Mouse (Mus musculus): ENCODE results near the gene Espl1.

The Espl1 gene

DNA sequence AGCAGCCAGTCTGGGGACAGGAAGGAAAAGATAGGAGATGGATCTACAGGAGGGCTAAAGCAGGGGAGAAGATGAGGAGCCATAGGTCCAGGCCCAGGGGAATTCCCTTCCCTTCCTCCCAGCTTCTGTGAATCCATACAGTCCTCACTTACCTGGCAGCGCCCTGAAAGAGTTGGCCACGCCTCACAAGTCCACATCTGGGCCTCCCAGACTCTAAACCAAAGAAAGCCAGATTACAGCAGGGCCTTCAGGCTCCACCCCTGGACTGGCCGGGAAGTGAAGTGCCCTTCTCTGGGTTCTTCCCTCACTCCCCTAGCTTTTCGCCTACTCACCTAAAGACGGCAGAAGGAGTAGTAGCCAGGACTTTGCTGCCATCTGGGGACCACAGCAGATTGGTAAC, 43.5 kb downstream of the Espl1 start:
- no peak for DNase-seq

- peak; percentile 63 for DNase-seq
Measured at GRCm38 (mm10) chr15:102341580-102341979, 45.5 kb downstream of the Espl1 start.

- no peak for DNase-seq
Measured at GRCm38 (mm10) chr15:102344490-102344889, 48.4 kb downstream of the Espl1 start.

GRCm38 (mm10) chr15:102346444-102346843, 50.4 kb downstream of the Espl1 start:
- DNase-seq: no peak

- peak; percentile 98 for DNase-seq
Measured at GRCm38 (mm10) chr15:102350138-102350941, 54.3 kb downstream of the Espl1 start, which contains the start of gene Aaas. Aaas (minus strand) TSS chr15:102350771.

GRCm38 (mm10) chr15:102350942-102351291, 54.9 kb downstream of the Espl1 start:
- DNase-seq: no peak

DNA sequence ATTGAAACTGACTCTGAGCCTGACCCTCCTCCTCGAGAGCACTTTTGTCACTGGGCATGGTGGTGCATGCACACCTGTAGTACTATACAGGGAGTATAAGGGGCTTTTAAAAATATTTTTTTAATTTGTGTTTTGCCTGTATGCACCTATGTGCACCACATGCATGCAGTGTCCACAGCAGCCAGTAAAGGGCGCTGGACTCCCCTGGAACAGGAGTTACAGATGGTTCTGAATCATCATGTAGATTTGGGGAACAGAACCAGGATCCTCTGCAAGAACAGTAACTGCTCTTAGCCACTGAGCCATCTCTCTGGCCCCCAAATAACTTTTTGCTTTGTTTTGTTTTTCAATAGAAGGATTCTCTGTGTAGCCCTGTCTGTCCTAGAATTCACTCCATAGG, 56.1 kb downstream of the Espl1 start:
- no peak for DNase-seq

DNA sequence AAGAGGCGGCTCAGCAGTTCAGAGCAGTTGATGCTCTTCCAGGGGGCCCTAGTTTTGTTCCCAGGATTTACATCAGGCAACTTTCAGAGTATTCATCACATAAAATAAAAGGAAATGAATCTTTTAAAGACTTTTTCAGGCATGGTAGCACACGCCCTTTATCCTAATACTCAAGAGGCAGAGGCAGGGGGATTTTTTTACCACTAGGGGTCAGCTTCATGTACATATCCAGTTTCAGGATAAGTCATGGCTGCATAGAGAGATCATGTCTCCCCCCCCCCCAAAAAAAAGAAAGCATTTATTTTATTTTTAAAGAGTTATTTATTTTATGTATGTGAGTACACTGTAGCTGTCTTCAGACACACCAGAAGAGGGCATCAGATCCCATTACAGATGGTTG, 57.9 kb downstream of the Espl1 start:
- no peak for DNase-seq

DNA sequence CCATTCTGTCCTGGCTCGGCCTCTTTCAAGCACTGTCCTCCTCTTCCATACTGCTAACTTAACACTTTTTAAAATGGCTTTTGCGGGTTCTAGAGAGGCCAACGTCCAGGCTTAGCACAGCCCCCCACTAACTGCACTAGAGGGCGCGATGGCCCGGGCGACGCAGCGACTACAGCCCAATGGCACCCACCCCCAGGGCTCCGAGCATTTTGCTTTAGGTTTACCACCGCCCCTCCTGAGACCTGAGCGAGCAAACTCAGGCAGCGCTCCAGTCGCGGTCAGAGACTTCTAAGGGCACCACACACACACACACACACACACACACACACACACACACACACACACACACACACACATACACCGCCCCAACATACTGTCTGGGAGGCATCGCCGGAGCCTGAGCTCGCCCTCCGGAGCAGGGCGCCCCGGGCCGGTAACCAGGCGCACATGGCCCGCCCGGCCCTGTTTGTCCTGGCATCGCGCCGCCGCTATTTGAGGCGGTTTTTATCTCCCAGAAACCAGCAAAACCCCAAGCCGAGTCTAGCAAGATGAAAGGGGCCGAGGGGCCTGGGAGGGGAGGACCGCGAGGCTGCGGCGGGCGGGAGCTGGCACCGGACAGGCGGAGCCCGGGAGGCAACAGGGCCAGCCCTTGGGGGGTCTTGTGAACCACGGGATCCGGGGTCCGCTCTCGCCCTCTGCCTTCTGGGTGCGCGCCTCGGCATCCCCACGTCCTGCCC, 59.2 kb downstream of the Espl1 start:
- peak; percentile 87 for DNase-seq

GRCm38 (mm10) chr15:102355871-102356441, 59.9 kb downstream of the Espl1 start:
- peak; percentile 92 for DNase-seq

- DNase-seq: no peak
Measured at GRCm38 (mm10) chr15:102356501-102357325, 60.6 kb downstream of the Espl1 start.

DNA sequence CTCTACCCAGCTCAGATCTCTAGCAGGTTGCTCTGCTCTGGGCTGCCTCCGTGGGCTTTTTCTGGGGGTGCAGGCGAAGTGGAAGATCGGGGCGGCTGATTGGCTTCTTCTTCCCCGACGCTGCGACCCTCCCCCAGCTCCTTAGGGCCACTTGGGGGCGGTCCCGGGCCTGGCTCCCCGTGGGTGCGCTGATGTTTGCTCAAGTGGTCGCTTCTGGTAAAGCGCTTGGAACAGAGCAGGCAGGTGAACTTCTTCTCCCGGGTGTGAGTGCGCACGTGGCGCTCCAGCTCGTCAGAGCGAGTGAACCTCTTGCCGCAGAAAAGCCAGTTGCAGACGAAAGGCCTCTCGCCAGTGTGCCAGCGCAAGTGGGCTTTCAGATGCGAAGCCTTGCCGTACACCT, 62.1 kb downstream of the Espl1 start:
- peak; percentile 69 for DNase-seq

DNA sequence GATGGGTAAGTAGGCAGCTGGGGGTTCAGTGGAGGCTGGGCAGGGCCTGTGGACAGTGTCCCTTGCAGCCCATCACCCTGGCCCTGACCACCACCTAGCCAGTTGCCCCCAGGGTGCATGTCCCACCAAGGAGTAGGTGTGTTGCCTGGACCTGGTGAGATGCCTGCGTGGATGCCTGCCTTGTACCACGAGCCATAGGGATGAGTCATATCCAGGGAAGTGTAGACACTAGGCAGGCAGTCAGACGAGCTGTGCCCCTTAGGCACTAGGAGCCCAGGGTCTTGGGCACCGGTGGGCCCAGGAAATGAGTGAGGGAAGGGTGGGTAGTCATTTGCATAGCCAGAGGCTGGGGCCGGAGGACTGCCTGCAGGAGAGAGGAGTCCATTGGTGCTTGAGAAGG, 62.8 kb downstream of the Espl1 start:
- DNase-seq: no peak

DNA sequence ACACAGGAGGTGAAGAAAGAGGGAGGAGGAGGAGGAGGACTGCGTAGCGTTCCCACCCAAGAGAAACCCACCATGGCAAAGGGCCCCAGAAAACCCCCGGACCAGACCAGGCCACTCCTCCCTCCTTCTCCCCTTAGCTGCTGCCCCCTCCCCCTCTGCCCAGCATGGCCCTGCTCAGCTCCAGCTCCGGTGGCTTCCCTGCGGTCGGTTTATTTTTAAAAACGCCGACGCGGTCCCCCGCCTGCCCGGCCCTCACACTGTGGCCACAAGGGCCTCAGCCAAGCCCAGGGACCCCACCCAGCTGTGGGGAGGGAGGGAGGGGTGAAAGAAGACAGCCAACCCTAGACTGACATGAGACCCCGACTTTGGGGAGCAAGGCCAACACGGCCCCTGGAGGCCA, 66.6 kb downstream of the Espl1 start:
- peak; percentile 14 for DNase-seq

GRCm38 (mm10) chr15:102364678-102365077, 68.6 kb downstream of the Espl1 start:
- DNase-seq: no peak

DNA sequence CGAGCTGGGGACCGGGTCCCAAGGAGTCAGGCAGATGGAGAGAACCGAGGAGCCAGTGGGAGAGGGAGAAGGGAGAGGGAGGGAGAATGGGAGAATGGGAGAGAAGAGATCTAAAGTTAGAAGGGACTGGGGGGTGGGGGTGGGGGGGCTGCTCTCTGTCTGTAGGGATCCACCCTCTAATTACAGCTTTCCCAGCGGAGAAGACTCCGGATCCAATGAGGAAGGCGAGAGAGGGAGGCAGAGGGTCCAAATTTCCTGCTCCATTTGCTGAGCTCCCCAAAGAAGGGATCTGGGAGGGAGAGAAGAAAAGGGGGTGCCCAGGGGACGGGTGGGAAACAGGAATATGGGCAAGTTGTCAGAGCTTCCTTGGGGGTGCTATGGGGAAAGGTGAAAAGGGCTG, 70.2 kb downstream of the Espl1 start:
- DNase-seq: no peak

DNA sequence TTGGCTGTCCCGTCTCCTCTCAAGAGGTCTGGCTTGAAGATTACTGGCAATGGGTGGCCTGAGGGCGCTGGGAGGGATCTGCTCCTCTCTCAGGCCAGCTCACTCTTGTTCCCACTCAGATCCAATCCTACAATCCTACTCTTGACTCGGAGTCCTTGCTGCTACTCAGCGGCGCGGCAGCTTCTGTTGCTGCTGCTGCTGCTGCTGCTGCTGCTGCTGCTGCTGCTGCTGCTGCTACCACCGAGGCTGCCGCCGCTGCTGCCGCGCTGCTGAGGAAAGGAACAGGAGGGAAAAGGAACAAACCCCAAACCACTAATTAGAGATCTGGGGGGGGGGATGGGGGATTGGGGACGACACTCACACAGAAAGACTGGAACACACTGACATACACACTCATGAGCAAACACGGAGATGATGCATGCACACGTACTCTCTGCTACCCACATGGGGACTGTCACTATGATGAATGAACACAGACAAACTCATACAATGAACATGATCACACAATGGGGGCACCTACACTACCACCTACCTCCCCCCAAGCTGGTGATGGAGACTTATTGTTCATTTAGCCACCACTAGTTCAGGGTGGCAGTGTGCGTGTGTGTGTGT, 70.8 kb downstream of the Espl1 start, which contains the start of gene Sp7:
Gene Sp7 (minus strand): TSS at position 450 of the 612 bp plus-strand sequence.
- DNase-seq: peak; percentile 59

DNA sequence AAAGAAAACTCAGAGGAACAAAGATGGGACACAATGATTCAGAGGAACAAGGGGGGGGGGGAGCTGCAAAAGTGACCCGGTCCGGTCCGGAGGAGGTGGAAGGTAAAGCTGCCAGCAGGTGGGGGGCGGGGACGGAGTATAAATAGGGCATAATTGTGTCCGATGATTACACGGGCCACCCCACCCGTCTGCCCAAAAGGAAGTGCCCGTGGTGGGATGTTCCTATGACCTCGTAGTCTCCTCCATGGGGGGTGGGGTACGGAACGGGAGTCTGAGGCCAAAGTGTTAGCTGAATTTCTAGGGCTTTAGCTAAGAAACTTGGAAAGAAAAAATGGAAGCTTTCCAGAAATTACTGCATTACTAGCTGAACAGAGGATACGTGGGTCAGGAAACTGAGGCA, 73.9 kb downstream of the Espl1 start:
- DNase-seq: no peak

- no peak for DNase-seq
Measured at GRCm38 (mm10) chr15:102370727-102371126, 74.7 kb downstream of the Espl1 start.

Data from retina, postnatal 1 day (tissue).